Mouse (Mus musculus) layer of hippocampus, postnatal 14 days (tissue): ENCODE results near the gene Stk26. TPM values are rescaled to one million over a fixed set of nuclear protein-coding genes. Genes with fewer than 3 reads are reported as not detected.

Source experiments
- DNase-seq, 2 experiments: peaks; one replicate each; pipeline ENCODE4 v3.0.0; 2021 to 2022; ENCODE audit warnings: low spot score in 2 of 2, mixed read lengths in 1 of 2
- total RNA-seq, 2 experiments: library from RNA; stranded (reverse); gene quantifications; 2 replicates each; pipeline ENCODE4 v1.2.3; 2021

The Stk26 gene
- total RNA-seq, 2 experiments from 2014 or later: 3.6 to 4.2 TPM

GRCm38 (mm10) chrX:50924629-50925364, 84.0 kb downstream of the Stk26 start:
- DNase-seq: peak in 1 of 2 experiments; percentile 6

GRCm38 (mm10) chrX:50926893-50927545, 86.2 kb downstream of the Stk26 start:
- DNase-seq: no peak

- DNase-seq: no peak
Observed at GRCm38 (mm10) chrX:50930309-50930708, 89.5 kb downstream of the Stk26 start.

- DNase-seq: no peak
Observed at GRCm38 (mm10) chrX:50937117-50937516, 96.3 kb downstream of the Stk26 start.

DNA sequence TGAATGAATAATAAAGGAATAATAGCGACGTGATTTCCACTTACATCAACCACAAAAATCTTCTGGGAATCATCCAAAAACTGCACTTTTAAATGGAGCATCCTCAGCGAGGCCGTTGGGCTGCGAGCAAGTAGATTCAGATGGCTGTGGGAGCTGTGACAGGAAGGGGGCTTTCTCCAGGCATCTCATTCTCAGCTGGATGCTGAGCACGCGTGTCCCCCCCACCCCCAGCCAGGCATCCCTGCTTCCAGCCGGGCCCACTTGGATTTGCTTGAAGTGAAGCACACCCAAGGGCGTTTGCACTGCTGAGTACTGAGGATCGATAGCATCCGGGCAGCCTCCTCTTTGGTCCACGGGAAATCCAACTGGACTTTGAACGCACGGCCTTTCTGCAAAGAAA, 101.8 kb downstream of the Stk26 start, which contains the start of gene Frmd7:
Gene Frmd7 (minus strand): TSS at position 101 of the 400 bp plus-strand sequence.
- no peak for DNase-seq

Other genes starting within 250 kb of the Stk26 start
- gene Frmd7, start 101.7 kb downstream of the Stk26 start, total RNA-seq: 1 to 10 TPM; 3.5 to 5.5 TPM
- gene Rap2c, start 177.0 kb downstream of the Stk26 start, total RNA-seq: 10 to 100 TPM; 27.7 to 32.2 TPM